Mouse (Mus musculus) stomach, postnatal 0 days (tissue): ENCODE data around the gene Ctdsp2. TPM values are rescaled to one million over a fixed set of nuclear protein-coding genes. Genes with fewer than 3 reads are reported as not detected.

Experiments
- ATAC-seq: fragments of 200-750 bp; cut with Nextera tagmentation; 2 replicates; pipeline ENCODE4 v1.8.0; 2017; ENCODE audit not compliant: low FRiP score, low TSS enrichment
- DNase-seq: peaks from one replicate; pipeline ENCODE4 v3.0.0-alpha.2; 2016; ENCODE audit warnings: low spot score
- H3K27ac ChIP-seq: fragments of 300-500 bp; sonication (generic); replicated peaks from 2 replicates; pipeline ENCODE4 v1.5.1; 2014; ENCODE audit warnings: mild to moderate bottlenecking, control low read depth
- H3K27me3 ChIP-seq: fragments of 300-500 bp; sonication (generic); 2 replicates; pipeline ENCODE4 v1.6.1; 2014; ENCODE audit warnings: low read length; ENCODE audit not compliant: control insufficient read depth, insufficient read depth
- H3K36me3 ChIP-seq: fragments of 300-500 bp; sonication (generic); 2 replicates; pipeline ENCODE4 v1.6.1; 2014; ENCODE audit warnings: low read length, mixed read lengths; ENCODE audit not compliant: control insufficient read depth, insufficient read depth
- H3K4me1 ChIP-seq: fragments of 300-500 bp; sonication (generic); replicated peaks from 2 replicates; pipeline ENCODE4 v1.6.1; 2014; ENCODE audit warnings: antibody characterized with exemption; ENCODE audit not compliant: control insufficient read depth, insufficient read depth
- H3K4me2 ChIP-seq: fragments of 300-500 bp; sonication (generic); replicated peaks from 2 replicates; pipeline ENCODE4 v1.6.1; 2014; ENCODE audit warnings: low read depth, mild to moderate bottlenecking, control low read depth, moderate library complexity
- H3K4me3 ChIP-seq: fragments of 300-500 bp; sonication (generic); 2 replicates; pipeline ENCODE4 v1.5.1; 2014; ENCODE audit warnings: low read depth, low read length, control low read depth
- H3K9ac ChIP-seq: fragments of 300-500 bp; sonication (generic); 2 replicates; pipeline ENCODE4 v1.6.1; 2014; ENCODE audit warnings: mild to moderate bottlenecking, low read length, control low read depth, mixed read lengths
- H3K9me3 ChIP-seq: fragments of 300-500 bp; sonication (generic); 2 replicates; pipeline ENCODE4 v1.6.1; 2016; ENCODE audit warnings: low read length; ENCODE audit not compliant: control insufficient read depth
- CTCF ChIP-seq: IDR thresholded peaks from 2 replicates; pipeline ENCODE4 v1.5.1; 2016; ENCODE audit warnings: antibody characterized with exemption, low read depth, mild to moderate bottlenecking, moderate library complexity
- EP300 ChIP-seq: optimal IDR thresholded peaks from 2 replicates; pipeline ENCODE3; 2016; ENCODE audit warnings: antibody characterized with exemption
- whole genome bisulfite sequencing: fragments of 180-500 bp; shearing (Covaris S2); extraction: QIAGEN DNeasy Blood & Tissue Kit; methylation state at CpG from one replicate; pipeline ENCODE4 v1.1.7; 2014; 5-methylcytosine and 5-hydroxymethylcytosine counted together
- polyA plus RNA-seq: library from polyadenylated mRNA; unstranded; fragments of >200 nt; fragmentation: Nextera tagmentation; extraction: Ambion mirVana; gene quantifications from 2 replicates; pipeline ENCODE4 v1.2.1, GENCODE M21; 2015

Ctdsp2 gene
- polyA plus RNA-seq, 1 experiment from 2014 or later, result 29.1 TPM

DNA sequence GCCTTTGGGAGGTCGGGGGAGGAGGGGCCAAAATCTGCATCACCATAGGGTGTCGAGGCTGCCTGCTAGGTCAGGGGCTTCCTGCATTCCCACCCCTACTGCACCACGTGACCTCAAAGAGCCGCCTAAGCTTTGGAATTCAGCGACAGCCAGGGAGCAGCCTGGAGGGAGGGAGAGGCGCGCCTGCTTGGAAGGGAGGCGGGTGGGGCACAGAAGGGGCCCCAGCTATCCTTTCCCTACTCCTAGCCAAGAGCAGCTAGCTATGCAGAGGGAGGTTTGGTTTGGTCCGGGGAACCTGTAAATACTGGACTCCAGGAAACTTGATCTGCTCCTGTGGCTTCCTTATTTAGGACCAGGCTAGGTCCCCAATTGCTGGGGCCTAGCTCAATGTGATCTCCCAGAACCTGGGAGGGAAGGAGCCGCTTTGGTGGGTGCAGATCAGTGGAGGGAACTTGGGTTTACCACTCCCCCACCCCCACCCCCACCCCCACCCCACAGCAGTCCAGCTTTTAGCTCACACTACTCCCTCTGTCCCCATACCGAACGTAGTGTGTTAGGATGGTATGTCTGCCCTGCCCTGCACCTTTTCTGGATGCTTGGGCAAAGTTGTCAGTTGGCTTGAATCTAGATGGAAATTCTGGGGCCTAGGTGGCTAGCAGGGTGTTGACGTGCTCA lies 6.3 kb upstream of the Ctdsp2 start:
- no peak overlapping the region for H3K4me2 ChIP-seq
- no peaks in the 10 kb centered on the region for H3K36me3 ChIP-seq
- H3K9ac ChIP-seq, result no peak overlapping the region; the same call in none of the 2 replicates
- no peak overlapping the region for H3K4me3 ChIP-seq
- H3K27me3 ChIP-seq, result no peaks in the 10 kb centered on the region
- 11% methylated on average over 13 of the region's 13 CpGs for WGBS
- no peaks in the 10 kb centered on the region for H3K9me3 ChIP-seq
- peak overlapping the region; percentile 83 for H3K27ac ChIP-seq
- H3K4me1 ChIP-seq, result peaks cover 10% of the 10 kb centered on the region
- no peak for TF ChIP-seq EP300
- peak; percentile 32 for TF ChIP-seq CTCF
- ATAC-seq (peak; percentile 89), DNase-seq (peak; percentile 84)

- H3K4me2 ChIP-seq, result no peak overlapping the region
- peaks cover 10% of the 10 kb centered on the region for H3K4me1 ChIP-seq
- no peak for DNase-seq
These were observed 5.5 kb upstream of the Ctdsp2 start for GRCm38 (mm10) chr10:126972988-126973387.

GRCm38 (mm10) chr10:126975706-126976105 lies 2.8 kb upstream of the Ctdsp2 start:
- TF ChIP-seq CTCF (no peak), EP300 (no peak)
- Histone ChIP-seq H3K4me2 (no peak overlapping the region), H3K36me3 (no peaks in the 10 kb centered on the region), H3K27ac (no peak overlapping the region), H3K9ac (no peak overlapping the region), H3K27me3 (no peaks in the 10 kb centered on the region), H3K4me3 (no peak overlapping the region), H3K9me3 (no peaks in the 10 kb centered on the region), H3K4me1 (peaks cover 10% of the 10 kb centered on the region)
- WGBS, result 71% methylated on average over 6 of the region's 6 CpGs
- no peak for ATAC-seq
- DNase-seq, result no peak

More at GRCm38 (mm10) chr10:126972988-126973387, 5.5 kb upstream of the Ctdsp2 start:
- ATAC-seq, result no peak
- no peaks in the 10 kb centered on the region for H3K9me3 ChIP-seq
- no peaks in the 10 kb centered on the region for H3K27me3 ChIP-seq
- peak overlapping the region; percentile 83 for H3K27ac ChIP-seq
- no peak for TF ChIP-seq CTCF
- TF ChIP-seq EP300, result no peak
- no peak overlapping the region for H3K4me3 ChIP-seq
- 17% methylated on average over 7 of the region's 7 CpGs for WGBS
- no peak overlapping the region for H3K9ac ChIP-seq
- no peaks in the 10 kb centered on the region for H3K36me3 ChIP-seq

DNA sequence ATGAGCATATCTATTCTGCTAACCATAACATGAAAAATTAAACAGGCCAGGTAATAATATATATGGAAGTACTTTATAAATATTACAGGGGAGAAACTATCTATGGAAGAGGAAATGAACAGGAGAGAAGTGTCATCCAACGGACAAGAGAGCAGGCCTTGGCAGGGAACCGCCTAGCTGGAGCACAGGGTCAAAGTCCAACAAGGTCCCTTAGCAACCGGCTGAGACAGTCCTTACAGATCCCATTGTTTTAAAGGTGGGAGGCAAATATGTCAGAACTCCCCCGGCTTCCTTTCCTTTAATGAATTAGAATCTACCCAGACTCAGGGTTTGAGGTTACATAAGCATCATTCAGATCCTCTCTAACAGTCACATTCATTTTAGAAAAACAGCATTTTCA lies 1.4 kb upstream of the Ctdsp2 start:
- TF ChIP-seq EP300, result no peak
- DNase-seq (no peak), ATAC-seq (no peak)
- H3K4me1 ChIP-seq, result peaks cover 10% of the 10 kb centered on the region
- H3K9me3 ChIP-seq, result no peaks in the 10 kb centered on the region
- 61% methylated on average over 4 of the region's 4 CpGs for WGBS
- no peak overlapping the region for H3K9ac ChIP-seq
- no peak overlapping the region for H3K4me3 ChIP-seq
- H3K27me3 ChIP-seq, result no peaks in the 10 kb centered on the region
- no peak overlapping the region for H3K27ac ChIP-seq
- no peak overlapping the region for H3K4me2 ChIP-seq
- H3K36me3 ChIP-seq, result no peaks in the 10 kb centered on the region

DNA sequence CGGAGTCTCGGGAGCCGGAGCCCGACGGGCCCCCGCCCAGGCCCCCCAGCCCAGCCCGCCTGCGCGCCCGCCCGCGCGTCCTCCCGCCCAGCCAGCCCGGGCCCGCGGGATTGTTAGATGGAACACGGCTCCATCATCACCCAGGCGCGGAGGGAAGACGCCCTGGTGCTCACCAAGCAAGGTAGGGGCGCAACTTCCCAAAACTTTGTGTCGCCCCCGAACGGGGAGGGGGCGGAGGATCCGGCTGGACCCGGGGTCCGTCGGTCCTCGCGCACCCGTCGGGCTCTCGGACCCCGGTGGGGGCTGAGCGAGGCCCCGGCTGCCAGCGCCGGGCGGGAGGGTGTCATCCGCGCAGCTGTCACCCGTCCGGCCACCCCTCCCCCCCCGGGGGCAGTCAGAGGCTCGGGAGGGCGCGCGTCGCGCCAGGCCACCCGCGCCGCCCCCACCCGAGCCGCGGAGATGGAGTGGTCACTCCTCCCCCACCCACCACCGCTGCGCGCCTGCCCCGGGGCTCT lies 661 bp downstream of the Ctdsp2 start:
- H3K27ac ChIP-seq, result peak overlapping the region; percentile 100
- WGBS, result 4% methylated on average over 15 of the region's 62 CpGs
- DNase-seq, result peak; percentile 66
- ATAC-seq, result peak; percentile 4; the same call in 1 of the 2 replicates
- TF ChIP-seq CTCF (no peak), EP300 (no peak)
- peaks cover 14% of the 10 kb centered on the region for H3K4me1 ChIP-seq
- H3K27me3 ChIP-seq, result no peaks in the 10 kb centered on the region
- peak overlapping the region; percentile 99 for H3K9ac ChIP-seq
- peak overlapping the region; percentile 97 for H3K4me3 ChIP-seq
- H3K9me3 ChIP-seq, result no peaks in the 10 kb centered on the region
- peaks cover 4% of the 10 kb centered on the region; the same call in 1 of the 2 replicates for H3K36me3 ChIP-seq
- H3K4me2 ChIP-seq, result peak overlapping the region; percentile 83

DNA sequence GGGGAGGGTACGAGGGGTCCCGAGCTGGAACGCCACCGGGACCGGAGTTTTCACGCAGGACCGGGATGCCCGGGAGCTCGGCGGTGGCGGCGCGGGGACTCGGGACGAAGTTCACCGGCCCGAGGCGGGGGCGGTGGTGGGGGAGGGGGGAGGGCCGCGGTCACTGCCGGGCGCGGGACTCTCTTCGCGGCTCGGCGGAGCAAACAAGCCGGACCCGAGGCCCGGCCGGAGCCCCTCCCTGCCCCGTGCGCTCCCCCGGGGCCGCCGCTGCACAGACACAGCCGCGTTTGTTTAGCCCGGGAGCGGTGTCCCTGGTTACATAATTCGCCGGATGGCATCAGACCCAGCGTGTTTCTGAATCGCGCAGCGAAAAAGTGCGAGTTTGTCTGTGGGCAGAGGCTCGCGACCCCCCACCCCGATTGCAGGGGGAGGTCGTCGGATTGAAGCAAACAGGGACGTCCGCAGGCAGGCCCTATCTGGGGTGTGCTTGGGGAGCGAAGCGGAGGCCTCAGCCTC lies 1.2 kb downstream of the Ctdsp2 start:
- Histone ChIP-seq H3K27me3 (no peaks in the 10 kb centered on the region), H3K4me2 (peak overlapping the region; percentile 83), H3K4me3 (peak overlapping the region; percentile 97), H3K9me3 (no peaks in the 10 kb centered on the region), H3K9ac (peak overlapping the region; percentile 99), H3K36me3 (peaks cover 4% of the 10 kb centered on the region; the same call in 1 of the 2 replicates), H3K4me1 (peaks cover 18% of the 10 kb centered on the region), H3K27ac (peak overlapping the region; percentile 100)
- no peak for TF ChIP-seq EP300
- ATAC-seq (no peak), DNase-seq (peak; percentile 65)
- WGBS, result under 1% methylated on average over 32 of the region's 57 CpGs
